Mouse (Mus musculus) limb, embryonic 13.5 days (tissue): Measurements from ENCODE around the gene Psrc1. TPM values are rescaled to one million over a fixed set of nuclear protein-coding genes. Genes with fewer than 3 reads are reported as not detected.

Source experiments
- ATAC-seq: fragments of 200-750 bp; cut with Nextera tagmentation; 2 replicates; pipeline ENCODE4 v1.8.0; 2017; ENCODE audit warnings: low read depth, moderate number of reproducible peaks, moderate TSS enrichment; ENCODE audit not compliant: low FRiP score
- H3K27ac ChIP-seq: fragments of 300-500 bp; sonication (generic); 2 replicates; pipeline ENCODE4 v1.5.1; 2015; ENCODE audit warnings: inconsistent platforms, mild to moderate bottlenecking, moderate library complexity
- H3K27me3 ChIP-seq: fragments of 300-500 bp; sonication (generic); 2 replicates; pipeline ENCODE4 v1.6.1; 2015; ENCODE audit warnings: mild to moderate bottlenecking, inconsistent platforms
- H3K36me3 ChIP-seq: fragments of 300-500 bp; sonication (generic); 2 replicates; pipeline ENCODE4 v1.6.1; 2015; ENCODE audit warnings: inconsistent platforms, mild to moderate bottlenecking, moderate library complexity
- H3K4me1 ChIP-seq: fragments of 300-500 bp; sonication (generic); 2 replicates; pipeline ENCODE4 v1.6.1; 2015; ENCODE audit warnings: inconsistent platforms
- H3K4me2 ChIP-seq: fragments of 300-500 bp; sonication (generic); replicated peaks from 2 replicates; pipeline ENCODE4 v1.6.1; 2015; ENCODE audit warnings: inconsistent platforms, mild to moderate bottlenecking, moderate library complexity
- H3K4me3 ChIP-seq: fragments of 300-500 bp; sonication (generic); 2 replicates; pipeline ENCODE4 v1.5.1; 2015; ENCODE audit warnings: moderate library complexity, mild to moderate bottlenecking, inconsistent platforms
- H3K9ac ChIP-seq: fragments of 300-500 bp; sonication (generic); 2 replicates; pipeline ENCODE4 v1.6.1; 2015; ENCODE audit warnings: mild to moderate bottlenecking, inconsistent platforms
- H3K9me3 ChIP-seq: fragments of 300-500 bp; sonication (generic); 2 replicates; pipeline ENCODE4 v1.6.1; 2016; ENCODE audit warnings: inconsistent platforms
- WGBS: fragments of 180-500 bp; shearing (Covaris S2); methylation state at CpG from one replicate; pipeline ENCODE4 v1.1.7; 2015; 5-methylcytosine and 5-hydroxymethylcytosine counted together
- polyA plus RNA-seq: library from polyadenylated mRNA; unstranded; fragments of >200 nt; fragmentation: Nextera tagmentation; extraction: Ambion mirVana; gene quantifications from 2 replicates; pipeline ENCODE4 v1.2.1, GENCODE M21; 2015

Psrc1 gene
- polyA plus RNA-seq, 1 experiment from 2014 or later, result 62.7 TPM

- Histone ChIP-seq H3K4me3 (no peak overlapping the region), H3K27me3 (no peaks in the 10 kb centered on the region), H3K9ac (no peak overlapping the region), H3K9me3 (no peaks in the 10 kb centered on the region), H3K4me2 (peak overlapping the region; percentile 34), H3K4me1 (no peaks in the 10 kb centered on the region), H3K36me3 (no peaks in the 10 kb centered on the region), H3K27ac (no peak overlapping the region)
- no peak for ATAC-seq
- WGBS, result 44% methylated on average over 9 of the region's 9 CpGs
Observed at GRCm38 (mm10) chr3:108367173-108367572, 16.5 kb upstream of the Psrc1 start.

DNA sequence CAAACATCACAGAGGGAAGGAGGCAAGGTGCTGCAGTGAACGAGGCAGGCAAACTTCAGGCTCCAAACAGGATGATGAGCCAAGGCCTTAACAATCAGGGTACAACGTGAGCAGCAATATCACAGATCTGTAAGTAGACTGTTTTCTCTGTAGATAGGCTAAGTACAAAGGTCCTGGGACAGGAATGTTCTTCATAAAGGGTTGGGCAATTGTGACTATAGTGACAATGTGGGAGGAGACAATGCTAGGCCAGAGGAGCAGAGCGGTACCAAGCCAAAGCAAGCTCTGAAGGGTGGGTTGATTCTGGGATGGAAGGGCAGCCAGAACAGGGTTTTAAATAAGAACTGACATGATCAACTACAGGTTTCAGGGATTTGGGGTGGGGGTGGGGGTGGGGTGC, 15.8 kb upstream of the Psrc1 start:
- ATAC-seq, result no peak
- H3K27me3 ChIP-seq, result no peaks in the 10 kb centered on the region
- no peaks in the 10 kb centered on the region for H3K4me1 ChIP-seq
- H3K9me3 ChIP-seq, result no peaks in the 10 kb centered on the region
- H3K27ac ChIP-seq, result no peak overlapping the region
- H3K4me2 ChIP-seq, result peak overlapping the region; percentile 34; the same call in 1 of the 2 replicates
- H3K4me3 ChIP-seq, result no peak overlapping the region
- no peaks in the 10 kb centered on the region for H3K36me3 ChIP-seq
- 73% methylated on average over 3 of the region's 3 CpGs for WGBS
- no peak overlapping the region for H3K9ac ChIP-seq

- 83% methylated on average over 5 of the region's 5 CpGs for WGBS
- Histone ChIP-seq H3K9ac (no peak overlapping the region), H3K27ac (no peak overlapping the region), H3K36me3 (no peaks in the 10 kb centered on the region), H3K4me1 (no peaks in the 10 kb centered on the region), H3K4me2 (no peak overlapping the region), H3K4me3 (no peak overlapping the region), H3K9me3 (no peaks in the 10 kb centered on the region), H3K27me3 (no peaks in the 10 kb centered on the region)
- no peak for ATAC-seq
Observed at GRCm38 (mm10) chr3:108368721-108369120, 14.9 kb upstream of the Psrc1 start.

DNA sequence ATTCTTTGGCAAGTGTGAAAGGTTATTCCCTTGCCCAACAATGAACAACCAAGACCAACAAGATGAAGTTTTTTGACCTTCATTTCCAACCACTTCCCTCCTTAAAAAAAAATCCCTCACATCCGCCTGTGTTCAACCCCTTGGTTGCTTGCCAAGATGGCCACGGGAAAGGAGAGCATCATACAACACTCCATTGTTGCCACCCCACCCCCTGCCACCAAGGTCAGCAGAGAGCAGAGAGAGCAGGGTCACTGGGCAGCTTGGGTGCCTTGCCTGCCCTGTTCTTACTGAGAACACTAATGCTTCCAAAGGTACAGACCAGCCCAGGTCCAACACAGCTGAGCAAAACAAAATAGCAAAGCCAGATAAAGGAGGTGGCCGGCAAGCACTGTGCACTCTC, 11.4 kb upstream of the Psrc1 start:
- 68% methylated on average over 3 of the region's 3 CpGs for WGBS

GRCm38 (mm10) chr3:108372691-108373090, 10.9 kb upstream of the Psrc1 start:
- H3K9ac ChIP-seq, result no peak overlapping the region
- 0 out of 2 replicates have a peak, but pooled peaks have one; percentile 30 for ATAC-seq
- 71% methylated on average over 3 of the region's 3 CpGs for WGBS
- no peaks in the 10 kb centered on the region for H3K27me3 ChIP-seq
- H3K36me3 ChIP-seq, result no peaks in the 10 kb centered on the region
- H3K4me2 ChIP-seq, result no peak overlapping the region
- H3K27ac ChIP-seq, result no peak overlapping the region
- no peaks in the 10 kb centered on the region for H3K4me1 ChIP-seq
- no peaks in the 10 kb centered on the region for H3K9me3 ChIP-seq
- no peak overlapping the region for H3K4me3 ChIP-seq

More for the DNA sequence above, 11.4 kb upstream of the Psrc1 start:
- Histone ChIP-seq H3K4me3 (no peak overlapping the region), H3K9me3 (no peaks in the 10 kb centered on the region), H3K9ac (no peak overlapping the region), H3K4me1 (no peaks in the 10 kb centered on the region), H3K27me3 (no peaks in the 10 kb centered on the region), H3K27ac (no peak overlapping the region), H3K4me2 (no peak overlapping the region), H3K36me3 (no peaks in the 10 kb centered on the region)
- ATAC-seq, result no peak

- Histone ChIP-seq H3K27me3 (no peaks in the 10 kb centered on the region), H3K9me3 (no peaks in the 10 kb centered on the region), H3K4me1 (peaks cover 22% of the 10 kb centered on the region), H3K4me3 (no peak overlapping the region), H3K4me2 (no peak overlapping the region), H3K9ac (no peak overlapping the region), H3K36me3 (no peaks in the 10 kb centered on the region), H3K27ac (no peak overlapping the region)
- no peak for ATAC-seq
- 80% methylated on average over 7 of the region's 7 CpGs for WGBS
Observed at GRCm38 (mm10) chr3:108378875-108379663, 4.6 kb upstream of the Psrc1 start.

GRCm38 (mm10) chr3:108380695-108381094, 2.9 kb upstream of the Psrc1 start:
- Histone ChIP-seq H3K9me3 (no peaks in the 10 kb centered on the region), H3K4me2 (no peak overlapping the region), H3K4me1 (peaks cover 37% of the 10 kb centered on the region), H3K27ac (no peak overlapping the region), H3K36me3 (peaks cover 4% of the 10 kb centered on the region; the same call in 1 of the 2 replicates), H3K27me3 (no peaks in the 10 kb centered on the region), H3K4me3 (no peak overlapping the region), H3K9ac (no peak overlapping the region)
- no peak for ATAC-seq
- WGBS, result 74% methylated on average over 6 of the region's 6 CpGs

DNA sequence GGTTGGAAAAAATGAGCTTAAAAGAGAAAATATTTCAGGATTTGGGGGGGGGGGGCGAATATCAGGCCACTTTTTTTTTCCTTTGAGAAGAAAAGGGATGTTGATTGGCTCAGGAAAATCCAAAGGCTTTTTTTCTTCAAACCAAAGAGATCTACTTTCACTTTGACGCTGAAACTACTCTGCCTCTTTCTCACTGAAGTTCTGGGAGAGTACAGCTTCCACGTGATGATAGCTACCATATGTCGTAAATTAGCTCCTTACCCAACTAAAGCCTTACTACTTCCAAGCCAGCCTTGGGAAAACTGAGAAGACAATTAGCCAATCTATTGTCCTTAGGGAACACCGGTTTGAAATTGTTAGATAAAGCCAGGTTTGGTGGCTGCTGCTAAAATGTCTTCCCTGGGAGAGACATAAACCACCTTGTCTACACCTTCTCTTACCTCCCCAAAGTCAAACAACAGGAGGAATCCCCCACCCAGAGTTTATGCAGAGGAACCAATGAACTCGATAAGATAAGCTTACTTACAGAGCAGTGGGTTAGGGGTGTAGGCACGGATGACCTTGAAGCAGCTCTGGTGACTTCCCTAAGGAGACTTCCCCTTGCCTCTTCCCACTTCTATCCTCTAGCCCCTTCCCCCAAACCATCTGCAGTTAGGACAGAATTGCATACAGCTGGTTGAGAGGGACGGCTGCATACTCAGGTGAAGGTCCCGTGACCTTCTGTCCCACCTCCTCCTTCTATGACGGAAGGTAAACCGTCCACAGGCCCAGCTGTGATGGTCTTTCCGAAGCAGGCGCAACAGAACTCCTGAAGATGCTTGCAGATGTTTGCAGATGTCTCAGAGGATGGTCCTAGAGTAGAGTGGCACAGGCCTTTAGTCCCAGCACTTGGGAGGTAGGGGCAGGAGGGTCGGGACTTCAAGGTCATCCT, 1.4 kb upstream of the Psrc1 start:
- Histone ChIP-seq H3K4me2 (peak overlapping the region; percentile 77), H3K9ac (no peak overlapping the region; the same call in 1 of the 2 replicates), H3K4me1 (peaks cover 37% of the 10 kb centered on the region), H3K9me3 (no peaks in the 10 kb centered on the region), H3K36me3 (peaks cover 19% of the 10 kb centered on the region), H3K4me3 (peak overlapping the region; percentile 8; the same call in 1 of the 2 replicates), H3K27me3 (no peaks in the 10 kb centered on the region), H3K27ac (no peak overlapping the region)
- WGBS, result 58% methylated on average over 14 of the region's 14 CpGs
- ATAC-seq, result no peak

DNA sequence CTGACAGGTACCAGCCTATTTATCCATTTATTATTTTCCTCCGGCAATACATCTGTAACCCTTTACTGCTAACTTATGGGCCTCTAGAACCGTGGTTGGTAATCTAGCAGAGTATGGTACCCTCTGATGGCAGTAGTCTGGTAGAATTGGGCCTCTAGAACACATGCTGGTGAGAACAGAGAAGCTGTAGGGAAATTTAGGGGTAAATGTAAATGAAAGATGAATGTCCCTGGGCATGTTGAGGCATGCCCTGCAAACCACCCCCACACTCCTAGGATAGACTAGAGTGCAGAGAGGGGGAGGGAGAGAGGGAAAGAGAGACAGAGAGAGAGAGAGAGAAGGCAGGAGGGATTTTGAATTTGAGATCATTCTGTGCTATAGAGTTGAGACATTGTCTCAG, 786 bp downstream of the Psrc1 start:
- H3K4me3 ChIP-seq, result peak overlapping the region; percentile 55

GRCm38 (mm10) chr3:108386186-108386585, 2.5 kb downstream of the Psrc1 start:
- Histone ChIP-seq H3K9ac (no peak overlapping the region), H3K4me2 (no peak overlapping the region), H3K4me3 (no peak overlapping the region), H3K4me1 (peaks cover 46% of the 10 kb centered on the region), H3K9me3 (no peaks in the 10 kb centered on the region), H3K36me3 (peaks cover 26% of the 10 kb centered on the region), H3K27me3 (no peaks in the 10 kb centered on the region), H3K27ac (no peak overlapping the region; the same call in 1 of the 2 replicates)
- 83% methylated on average over 10 of the region's 10 CpGs for WGBS
- no peak for ATAC-seq

More for the DNA sequence above, 786 bp downstream of the Psrc1 start:
- Histone ChIP-seq H3K9me3 (no peaks in the 10 kb centered on the region), H3K9ac (peak overlapping the region; percentile 62), H3K27ac (no peak overlapping the region), H3K4me2 (peak overlapping the region; percentile 77), H3K4me1 (peaks cover 47% of the 10 kb centered on the region), H3K27me3 (no peaks in the 10 kb centered on the region), H3K36me3 (peaks cover 26% of the 10 kb centered on the region)
- 33% methylated on average over 2 of the region's 2 CpGs for whole genome bisulfite sequencing
- ATAC-seq, result no peak

- Histone ChIP-seq H3K9me3 (no peaks in the 10 kb centered on the region), H3K36me3 (peaks cover 26% of the 10 kb centered on the region), H3K27me3 (no peaks in the 10 kb centered on the region), H3K4me3 (peak overlapping the region; percentile 12; the same call in 1 of the 2 replicates), H3K27ac (peak overlapping the region; percentile 79), H3K4me1 (peaks cover 31% of the 10 kb centered on the region), H3K4me2 (peak overlapping the region; percentile 46), H3K9ac (peak overlapping the region; percentile 52; the same call in 1 of the 2 replicates)
- peak; percentile 84 for ATAC-seq
- WGBS, result 1% methylated on average over 5 of the region's 5 CpGs
Observed at GRCm38 (mm10) chr3:108389111-108389545, 5.5 kb downstream of the Psrc1 start.

GRCm38 (mm10) chr3:108392299-108392698, 8.7 kb downstream of the Psrc1 start:
- H3K9ac ChIP-seq, result 0 out of 2 replicates have a peak overlapping the region, but pooled peaks have one; percentile 13
- 19% methylated on average over 10 of the region's 10 CpGs for WGBS
- peaks cover 24% of the 10 kb centered on the region for H3K36me3 ChIP-seq
- peaks cover 17% of the 10 kb centered on the region for H3K4me1 ChIP-seq
- ATAC-seq, result no peak
- no peaks in the 10 kb centered on the region for H3K9me3 ChIP-seq
- H3K27me3 ChIP-seq, result no peaks in the 10 kb centered on the region
- H3K27ac ChIP-seq, result no peak overlapping the region
- H3K4me2 ChIP-seq, result peak overlapping the region; percentile 3; the same call in 1 of the 2 replicates
- H3K4me3 ChIP-seq, result no peak overlapping the region
